Mouse (Mus musculus): Measurements from ENCODE around the gene Olfr552.
"Not testable (repeated sequence)": the region's sequence is repeated elsewhere in the genome, so short reads cannot be mapped to it uniquely, and the experiment has no call there.

The Olfr552 gene

GRCm38 (mm10) chr7:102597378-102598031 lies at the start of gene Olfr552:
Gene Olfr552 (plus strand): TSS chr7:102597770.
- no peak for DNase-seq (ENCODE audit: extremely low read depth, low read depth)

- DNase-seq (ENCODE audit: extremely low read depth, low read depth), result no peak
Measured at GRCm38 (mm10) chr7:102549570-102549969, 48.0 kb upstream of the Olfr552 start, which contains the start of gene Olfr549. Gene Olfr549 (plus strand): TSS chr7:102549870.

- DNase-seq (ENCODE audit: extremely low read depth, low read depth), result no peak
Measured at GRCm38 (mm10) chr7:102553279-102553678, 44.3 kb upstream of the Olfr552 start.

DNA sequence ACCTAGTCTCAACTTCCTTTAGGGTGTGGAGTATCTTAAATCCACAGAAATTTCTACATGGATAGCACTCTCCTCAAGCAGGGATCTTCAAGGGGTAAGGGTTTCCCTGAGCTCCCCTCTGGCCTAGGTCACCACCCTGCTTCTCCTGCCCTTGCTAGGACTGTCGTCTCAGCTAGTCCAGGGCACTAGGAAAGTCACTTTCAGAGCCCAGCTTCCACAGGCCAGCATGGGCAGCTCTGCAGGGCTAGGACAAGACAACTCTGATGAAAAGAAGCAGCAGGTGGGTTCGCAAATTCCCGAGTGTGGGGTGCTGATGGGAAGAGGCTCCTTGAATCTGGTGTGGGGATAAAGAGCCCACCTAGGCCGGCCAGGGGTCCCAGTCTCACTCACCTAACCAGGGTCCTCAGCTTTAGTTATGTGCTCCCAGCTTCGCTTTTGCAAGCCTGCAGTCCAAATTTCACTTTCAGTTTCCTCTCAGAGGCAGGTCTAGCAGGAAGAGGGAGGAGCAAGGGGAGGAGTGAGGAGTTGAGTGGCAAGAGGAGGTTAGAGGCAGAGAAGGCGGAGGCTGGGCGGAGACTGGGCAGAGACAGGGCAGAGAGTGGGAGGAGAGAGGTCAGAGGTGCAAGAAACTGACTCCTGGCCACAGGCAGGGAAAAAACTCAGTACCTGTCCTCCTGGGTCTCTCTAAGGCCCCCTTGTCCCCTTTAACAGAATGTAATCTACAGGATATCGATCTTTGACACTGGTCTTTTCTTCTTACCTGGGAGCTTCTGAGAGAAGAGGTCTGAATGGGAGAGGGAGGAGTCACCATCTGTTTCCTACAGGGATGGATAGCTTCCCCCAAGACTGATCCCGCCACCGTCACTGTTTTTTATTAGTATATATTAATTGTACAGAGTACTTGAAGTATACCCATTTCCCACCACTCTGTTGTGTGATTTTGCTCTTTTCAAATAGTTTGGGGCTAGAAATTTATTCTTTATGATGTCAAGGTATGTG lies 32.3 kb upstream of the Olfr552 start, which contains the start of gene Trim21:
TSS of gene Trim21 (minus strand) at position 488 of the 999 bp plus-strand sequence.
- peak; percentile 82 for DNase-seq (ENCODE audit: extremely low read depth, low read depth)

- DNase-seq (ENCODE audit: extremely low read depth, low read depth), result no peak
Measured at GRCm38 (mm10) chr7:102566219-102566618, 31.4 kb upstream of the Olfr552 start.

GRCm38 (mm10) chr7:102571142-102571541 lies 26.4 kb upstream of the Olfr552 start, which contains the start of gene Olfr550:
Gene Olfr550 (plus strand): TSS chr7:102571442.
- no peak for DNase-seq (ENCODE audit: extremely low read depth, low read depth)

DNA sequence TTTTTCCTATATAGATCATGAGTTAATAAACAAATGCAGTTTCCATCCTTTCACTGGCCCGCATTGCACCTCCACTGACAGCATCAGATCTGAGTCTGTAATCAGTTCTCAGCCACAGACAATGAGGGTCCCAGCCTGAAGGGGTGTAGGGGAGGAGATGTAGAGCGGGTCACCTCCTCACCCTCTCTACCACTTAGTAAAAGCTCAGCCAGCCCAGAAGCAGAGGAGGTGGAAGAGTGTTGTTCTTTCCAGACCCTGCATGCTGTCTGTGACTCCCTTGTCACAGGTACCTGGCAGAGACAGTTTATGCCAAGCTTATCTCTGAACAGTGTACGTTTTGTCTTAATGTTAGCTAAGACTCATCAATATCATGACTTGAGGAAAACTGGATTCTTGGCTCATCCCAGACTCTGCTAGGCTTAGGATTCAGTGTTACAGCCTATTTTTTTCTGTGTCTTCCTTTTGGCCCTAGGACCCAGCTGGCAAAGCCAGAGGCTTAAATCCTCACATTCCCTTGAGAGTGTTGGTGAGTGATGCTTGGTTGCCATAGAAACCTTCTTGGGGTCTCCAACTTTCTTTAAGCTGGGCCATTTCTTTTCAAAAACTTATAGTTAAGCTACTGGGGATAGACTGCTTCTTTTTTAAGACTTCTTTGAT lies 24.3 kb upstream of the Olfr552 start:
- DNase-seq (ENCODE audit: extremely low read depth, low read depth), result no peak

- DNase-seq (ENCODE audit: extremely low read depth, low read depth), result no peak
Measured at GRCm38 (mm10) chr7:102575998-102576397, 21.6 kb upstream of the Olfr552 start.

DNA sequence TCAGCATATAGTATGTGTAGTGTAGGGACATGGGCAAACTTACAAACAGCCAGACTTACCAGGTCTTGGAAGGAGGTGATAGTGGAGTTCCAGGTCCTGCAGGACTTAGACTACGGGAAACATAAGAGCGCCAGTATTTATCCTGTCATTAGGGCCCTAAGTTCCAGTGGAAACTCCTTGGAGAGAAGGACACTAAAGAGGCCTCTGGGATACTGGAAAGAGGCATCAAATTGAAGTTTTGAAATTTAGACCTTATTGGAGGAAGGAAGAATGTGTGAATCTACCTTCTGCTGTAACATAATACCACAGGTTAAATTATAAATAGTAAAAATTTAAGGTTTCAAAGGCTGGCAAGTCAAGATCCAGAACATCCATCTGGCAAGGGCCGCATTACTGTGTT lies 5.8 kb upstream of the Olfr552 start, which contains the start of gene Olfr551:
TSS of gene Olfr551 (minus strand) at position 101 of the 400 bp plus-strand sequence.
- no peak for DNase-seq (ENCODE audit: extremely low read depth, low read depth)

- DNase-seq (ENCODE audit: extremely low read depth, low read depth), result no peak
Measured at GRCm38 (mm10) chr7:102618118-102618517, 20.5 kb downstream of the Olfr552 start, which contains the start of gene Olfr553. Gene Olfr553 (minus strand): TSS chr7:102618218.

- peak; percentile 25 for DNase-seq (ENCODE audit: extremely low read depth, low read depth)
Measured at GRCm38 (mm10) chr7:102619608-102620007, 22.0 kb downstream of the Olfr552 start.

DNA sequence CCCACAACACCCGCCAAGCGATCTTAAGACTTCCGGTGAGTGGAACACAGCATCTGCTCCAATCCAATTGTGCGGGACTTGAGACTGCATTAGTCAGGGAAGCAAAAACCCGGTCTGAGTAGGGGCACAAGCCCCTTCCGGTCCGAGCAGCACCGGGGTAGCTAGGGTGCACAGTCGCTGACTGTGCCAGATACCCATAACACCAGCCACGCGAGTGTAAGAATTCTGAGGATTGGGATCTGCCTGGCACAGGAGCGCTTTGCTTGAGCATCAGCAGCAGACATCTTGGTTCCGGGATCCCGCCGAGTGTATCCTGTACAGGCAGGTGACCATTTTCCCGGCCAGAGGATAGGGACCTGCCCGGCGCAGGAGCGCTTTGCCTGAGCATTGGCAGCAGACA lies 22.8 kb downstream of the Olfr552 start:
- not testable (repeated sequence) for DNase-seq (ENCODE audit: extremely low read depth, low read depth)

GRCm38 (mm10) chr7:102636665-102637064 lies 39.1 kb downstream of the Olfr552 start:
- peak; percentile 30 for DNase-seq (ENCODE audit: extremely low read depth, low read depth)

DNA sequence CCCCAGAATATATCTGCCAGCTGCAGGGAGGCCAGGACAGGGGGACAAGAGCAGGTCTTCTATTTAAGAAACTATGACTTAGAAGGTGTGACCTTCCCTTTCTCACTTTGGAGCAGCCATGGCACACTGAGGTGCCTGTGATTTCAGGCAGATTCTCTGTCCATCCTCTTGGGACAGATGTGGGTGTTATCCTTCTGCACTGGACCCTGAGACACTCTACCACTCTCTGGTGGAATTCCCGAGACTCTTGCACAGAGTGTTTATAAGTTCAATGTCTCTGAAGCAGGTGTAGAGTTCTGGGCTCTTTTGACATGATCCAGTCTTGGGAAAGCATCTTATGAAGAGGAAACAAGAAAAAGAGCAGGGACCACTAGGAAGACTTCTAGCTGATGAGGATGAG lies 40.6 kb downstream of the Olfr552 start, which contains the start of gene Olfr554:
TSS of gene Olfr554 (plus strand) at position 301 of the 400 bp plus-strand sequence.
- no peak for DNase-seq (ENCODE audit: extremely low read depth, low read depth)

DNA sequence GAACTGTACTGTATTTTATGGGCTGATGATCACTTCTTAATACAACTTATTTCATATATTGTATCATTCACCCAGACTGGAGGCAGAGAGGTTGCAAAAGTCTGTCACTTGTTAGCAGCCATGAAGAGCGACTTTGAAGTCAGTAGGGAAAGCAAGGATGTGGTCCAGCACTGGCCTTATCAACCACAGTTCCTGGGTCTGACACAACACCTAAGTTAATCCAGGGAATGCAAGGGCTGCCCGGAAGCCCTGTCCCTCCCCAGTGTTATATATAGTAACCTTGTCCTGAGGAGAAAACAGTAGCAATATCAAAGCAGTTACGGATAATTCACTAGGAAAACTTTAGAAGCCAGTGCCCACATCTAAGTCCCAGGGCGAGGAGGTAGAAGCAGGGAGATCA lies 47.4 kb downstream of the Olfr552 start:
- DNase-seq (ENCODE audit: extremely low read depth, low read depth), result not testable (repeated sequence)

Measured in MEL-GATA-1-ER (cell line).